Mouse (Mus musculus): ENCODE measurements around the gene Mansc1.

GRCm38 (mm10) chr6:134646835-134647234 is 14.5 kb upstream of the Mansc1 start:
- TF ChIP-seq POLR2A (IDR thresholded peaks at IDR 0.05; ENCODE audit: extremely low read depth, insufficient read depth, low read length) (no peak), CTCF (IDR thresholded peaks at IDR 0.05; ENCODE audit: extremely low read depth, insufficient read depth, low read length) (no peak)
